Mouse (Mus musculus) lung, adult 2 months (tissue): ENCODE data around the gene Mest. TPM values are rescaled to one million over a fixed set of nuclear protein-coding genes. Genes with fewer than 3 reads are reported as not detected.

Experiments
- DNase-seq: peaks from one replicate; pipeline ENCODE4 v3.0.0; 2022
- H3K4me1 ChIP-seq: fragments of 200-500 bp; 2 replicates; pipeline ENCODE4 v1.6.1; 2011; ENCODE audit warnings: low read length; ENCODE audit not compliant: control insufficient read depth, insufficient read depth
- H3K4me3 ChIP-seq: fragments of 200-500 bp; replicated peaks from 2 replicates; pipeline ENCODE3; 2011; ENCODE audit warnings: low read depth, mild to moderate bottlenecking, control low read depth, low read length; ENCODE audit errors: extremely low read depth
- CTCF ChIP-seq: fragments of 200-500 bp; IDR thresholded peaks from 2 replicates; pipeline ENCODE4 v1.5.1; 2011; ENCODE audit warnings: mild to moderate bottlenecking, low read length, control low read depth; ENCODE audit not compliant: insufficient read depth
- POLR2A ChIP-seq: fragments of 200-500 bp; IDR thresholded peaks from 2 replicates; pipeline ENCODE4 v1.6.1; 2011; ENCODE audit warnings: low read depth, mild to moderate bottlenecking, control low read depth, low read length, borderline replicate concordance; ENCODE audit errors: extremely low read depth
- WGBS: fragments of 180-500 bp; shearing (Covaris S2); methylation state at CpG from one replicate; pipeline ENCODE4 v1.1.7; 2018; 5-methylcytosine and 5-hydroxymethylcytosine counted together
- polyA plus RNA-seq: library from polyadenylated mRNA; depleted of rRNA; stranded (reverse); fragments of >200 nt; gene quantifications from 2 replicates; pipeline ENCODE4 v1.2.3, GENCODE M21; 2012; rRNA removed

Gene Mest
- 108 and 160 TPM in 2 replicates for polyA plus RNA-seq

DNA sequence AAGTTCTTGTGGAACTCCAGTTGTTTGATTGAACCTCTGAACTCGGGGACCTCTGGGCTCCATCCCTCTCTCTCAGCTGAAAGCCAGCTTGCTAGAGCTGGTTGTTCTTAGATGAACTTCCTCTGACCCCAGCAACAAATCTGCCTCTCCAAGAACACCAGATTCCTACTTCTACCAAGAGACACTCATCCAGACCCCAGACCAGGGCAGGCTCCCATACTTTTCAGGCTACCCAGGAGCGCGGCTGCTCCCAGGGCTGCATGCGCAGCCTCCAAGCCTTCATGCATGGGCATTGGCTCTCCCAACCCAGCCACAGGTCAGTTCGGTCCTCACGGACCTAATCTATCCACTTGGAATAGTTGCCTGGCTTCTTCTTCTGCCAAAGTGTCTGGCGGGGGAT is at the start of gene Mest:
Gene Mest (plus strand): TSS at position 217 of the 400 bp plus-strand sequence.
- no peak for TF ChIP-seq POLR2A
- H3K4me3 ChIP-seq: no peak within 1 kb of the TSS
- H3K4me1 ChIP-seq: no peaks in the 10 kb centered on the region
- DNase-seq: no peak
- WGBS: 77% methylated on average over 7 of the region's 7 CpGs

DNA sequence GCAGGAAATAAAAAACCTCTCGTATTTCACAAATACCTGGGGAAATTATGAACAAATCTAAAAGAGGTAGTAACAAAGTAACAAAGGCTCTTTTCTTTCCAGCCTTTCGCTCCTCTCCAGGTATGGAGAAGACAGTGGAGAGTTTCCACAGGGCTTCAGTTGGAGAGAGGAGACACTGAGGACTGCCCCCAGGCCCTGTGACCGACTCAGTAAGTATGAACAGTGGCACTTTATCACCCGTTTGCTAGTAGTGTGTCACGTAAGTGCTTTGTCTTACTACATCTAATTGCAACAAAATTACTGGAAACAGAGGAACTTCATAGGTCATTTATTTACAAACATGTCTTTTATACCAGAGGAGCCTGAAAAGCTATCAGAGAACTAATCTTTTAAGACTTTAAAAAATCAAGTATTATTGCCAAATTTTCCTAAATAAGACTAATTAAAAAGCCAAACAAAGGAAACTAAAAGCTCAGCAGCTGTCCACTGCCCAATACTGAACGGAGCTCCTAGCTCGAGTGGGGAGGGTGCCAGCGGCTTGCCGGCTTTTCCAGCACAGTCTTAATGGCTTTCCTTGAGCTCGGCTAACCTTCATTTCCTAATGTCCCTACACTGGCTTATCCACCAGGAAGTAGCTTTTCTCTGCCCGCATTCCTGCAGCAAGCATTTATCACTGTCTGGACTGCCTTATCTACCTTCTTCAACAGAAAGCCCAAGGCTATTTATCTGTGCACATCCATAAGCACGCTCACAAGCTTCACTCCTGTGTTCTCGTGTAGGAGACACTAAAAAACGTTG is 49.4 kb upstream of the Mest start:
- 30% methylated on average over 14 of the region's 14 CpGs for WGBS
- TF ChIP-seq POLR2A (no peak), CTCF (no peak)
- Histone ChIP-seq H3K4me3 (peak overlapping the region; percentile 13), H3K4me1 (peaks cover 13% of the 10 kb centered on the region)
- no peak for DNase-seq

DNA sequence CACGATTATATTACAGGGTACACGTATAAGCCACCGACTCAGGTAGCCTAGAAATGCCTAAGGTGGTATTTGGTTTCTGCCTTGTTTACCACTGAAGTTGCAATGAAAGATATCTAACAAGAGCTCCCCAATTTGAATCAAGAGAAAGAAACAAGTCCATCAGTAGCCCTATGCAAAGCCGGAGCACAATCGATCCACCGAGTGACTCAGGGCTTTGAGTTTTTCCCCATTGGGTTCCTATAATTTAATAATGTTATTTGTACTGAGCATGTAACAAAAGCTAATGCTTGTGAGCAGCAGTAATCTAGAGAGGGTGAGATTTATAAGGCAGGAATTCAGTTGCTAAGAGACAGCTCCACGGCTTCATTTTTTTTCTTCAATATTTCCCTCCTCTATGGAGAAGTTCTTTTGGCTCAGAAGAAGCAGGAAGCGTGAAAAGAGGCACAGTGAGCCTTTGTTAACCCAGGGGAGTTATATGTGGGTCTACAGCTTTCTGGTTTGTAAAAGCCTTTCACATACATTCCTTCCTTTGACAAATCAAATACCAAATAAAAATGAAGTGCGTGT is 48.5 kb upstream of the Mest start:
- 28% methylated on average over 9 of the region's 9 CpGs for WGBS
- TF ChIP-seq POLR2A: no peak
- TF ChIP-seq CTCF: no peak
- no peak for DNase-seq
- Histone ChIP-seq H3K4me1 (peaks cover 13% of the 10 kb centered on the region), H3K4me3 (peak overlapping the region; percentile 30)

DNA sequence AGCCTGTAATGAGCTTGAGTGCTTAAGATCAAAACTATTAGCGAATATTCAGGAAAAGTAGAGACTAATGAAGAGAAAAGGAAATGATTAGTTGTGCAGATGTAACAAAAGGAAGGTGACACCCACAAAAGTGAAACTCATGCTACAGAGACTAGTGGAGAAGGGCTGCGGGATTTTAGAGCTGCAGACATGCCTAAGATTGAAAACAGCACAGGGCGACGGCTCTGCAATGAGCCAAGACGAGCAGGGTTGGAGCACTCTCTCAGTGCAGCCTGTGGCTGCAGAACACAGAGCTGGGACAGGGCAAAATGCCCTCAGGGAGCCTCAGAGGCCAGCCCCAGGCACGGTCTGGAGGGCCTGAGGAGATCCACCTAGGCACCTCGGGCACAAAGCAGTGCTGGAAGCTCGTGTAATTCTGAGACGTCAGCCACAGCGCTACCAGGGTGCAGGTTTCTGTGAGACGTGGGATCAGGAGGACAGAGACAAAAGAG is 48.0 kb upstream of the Mest start:
- Histone ChIP-seq H3K4me1 (peaks cover 13% of the 10 kb centered on the region), H3K4me3 (peak overlapping the region; percentile 48)
- TF ChIP-seq CTCF: no peak
- no peak for TF ChIP-seq POLR2A
- DNase-seq: no peak
- WGBS: 11% methylated on average over 11 of the region's 11 CpGs

DNA sequence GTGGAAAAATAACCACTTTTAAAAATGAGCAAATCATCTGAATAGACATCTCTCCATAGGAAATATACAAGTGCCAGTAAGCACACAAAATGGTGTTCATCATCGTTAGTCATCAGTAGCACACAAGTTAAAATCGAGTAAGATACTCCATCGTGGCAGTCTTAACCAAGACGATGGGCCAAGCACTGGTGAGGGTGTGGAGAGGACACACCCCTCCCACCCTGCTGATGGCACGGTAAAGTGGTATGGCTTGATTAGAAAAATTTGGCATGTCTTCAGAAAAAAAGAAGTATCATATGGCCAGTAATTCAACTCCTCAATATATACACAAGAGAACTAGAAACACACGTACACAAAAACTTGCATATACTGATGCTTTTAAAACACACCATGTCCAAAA is 46.8 kb upstream of the Mest start:
- no peak overlapping the region for H3K4me3 ChIP-seq
- no peak for DNase-seq
- peaks cover 13% of the 10 kb centered on the region for H3K4me1 ChIP-seq
- no peak for TF ChIP-seq POLR2A
- no peak for TF ChIP-seq CTCF
- WGBS: 83% methylated on average over 6 of the region's 6 CpGs

DNA sequence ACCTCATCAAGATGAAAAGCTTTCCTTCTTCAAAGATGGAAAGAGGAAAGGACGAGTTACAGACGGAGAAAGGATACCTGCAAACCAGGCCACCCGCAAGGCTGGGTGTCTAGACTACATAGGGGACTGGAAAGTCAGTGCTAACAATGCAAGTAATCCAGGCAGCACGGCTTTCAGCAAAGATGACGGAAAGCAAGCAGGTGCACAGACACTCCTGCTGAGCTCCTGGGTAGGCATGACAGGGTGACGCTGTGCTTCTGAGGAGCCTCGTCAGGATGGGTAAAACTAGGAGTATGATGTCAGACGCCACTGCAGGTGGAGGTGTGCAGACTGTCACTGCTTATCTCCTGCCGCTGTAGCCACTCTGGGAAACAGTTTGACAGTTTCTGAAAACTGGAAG is 45.8 kb upstream of the Mest start:
- TF ChIP-seq POLR2A (no peak), CTCF (no peak)
- DNase-seq: no peak
- Histone ChIP-seq H3K4me1 (peaks cover 13% of the 10 kb centered on the region), H3K4me3 (no peak overlapping the region)
- 93% methylated on average over 9 of the region's 9 CpGs for WGBS

DNA sequence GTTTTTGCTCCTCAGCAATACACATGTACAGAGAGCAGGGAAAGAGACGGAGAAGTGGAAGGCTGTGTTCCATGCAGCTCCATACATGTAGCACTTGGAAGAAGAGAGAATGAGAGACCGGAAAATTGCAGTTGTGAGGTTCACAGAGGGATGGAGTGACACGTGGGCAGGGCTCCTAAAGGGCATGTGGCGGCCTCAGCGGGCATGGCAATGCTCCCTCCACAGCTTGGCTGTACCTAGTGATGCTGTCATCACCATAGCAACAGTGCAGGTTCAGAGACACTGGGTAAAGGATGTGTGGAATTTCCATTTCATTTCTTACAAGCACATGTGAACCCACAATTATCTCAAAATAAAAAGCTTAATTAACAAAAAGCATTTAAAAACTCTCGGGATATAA is 44.9 kb upstream of the Mest start:
- TF ChIP-seq POLR2A (no peak), CTCF (no peak)
- no peak for DNase-seq
- Histone ChIP-seq H3K4me3 (no peak overlapping the region), H3K4me1 (peaks cover 13% of the 10 kb centered on the region)
- 90% methylated on average over 6 of the region's 6 CpGs for WGBS

DNA sequence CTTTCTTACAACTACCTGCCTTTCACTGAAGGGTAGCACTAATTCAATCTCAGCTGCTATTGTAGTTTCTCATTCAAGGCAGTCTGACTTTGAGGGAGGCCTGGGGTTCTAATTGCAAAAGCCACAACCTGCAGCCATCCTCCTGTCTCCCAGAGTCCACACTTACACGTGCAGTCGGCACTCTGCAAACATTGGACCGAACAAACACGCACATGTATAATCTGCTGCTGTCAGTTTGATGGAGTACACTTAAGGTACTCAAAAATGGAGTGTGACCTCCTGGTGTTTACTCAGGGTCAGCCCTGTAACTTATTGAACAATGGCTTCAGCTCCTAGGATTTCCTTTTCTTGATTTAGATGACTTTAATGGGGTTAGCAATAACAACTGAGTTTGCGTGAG is 43.8 kb upstream of the Mest start:
- Histone ChIP-seq H3K4me3 (no peak overlapping the region), H3K4me1 (peaks cover 8% of the 10 kb centered on the region)
- TF ChIP-seq CTCF (no peak), POLR2A (no peak)
- no peak for DNase-seq
- WGBS: 37% methylated on average over 5 of the region's 5 CpGs

DNA sequence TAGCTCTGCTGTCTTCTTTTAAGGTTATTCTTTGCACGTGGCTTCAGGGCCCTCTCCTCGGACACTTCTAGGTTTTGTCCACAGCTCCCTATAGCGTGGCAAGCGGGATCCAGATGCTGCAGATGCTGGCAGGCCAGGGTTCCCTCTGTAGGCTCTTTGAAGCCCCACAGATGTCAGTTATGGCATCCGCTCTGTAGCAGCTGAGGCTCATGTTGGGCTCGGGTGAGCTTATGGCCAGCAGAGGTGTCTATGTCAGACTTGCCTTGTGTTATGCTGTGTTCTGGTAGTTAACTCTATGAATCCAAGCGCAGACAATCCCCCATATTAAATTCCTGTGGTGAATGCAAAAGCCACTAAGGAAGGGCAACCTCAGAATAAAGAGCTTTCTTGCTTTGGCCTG is 42.9 kb upstream of the Mest start:
- TF ChIP-seq CTCF (no peak), POLR2A (no peak)
- Histone ChIP-seq H3K4me1 (peaks cover 2% of the 10 kb centered on the region), H3K4me3 (no peak overlapping the region)
- WGBS: 75% methylated on average over 7 of the region's 7 CpGs
- no peak for DNase-seq
